Mouse (Mus musculus) intestine, postnatal 0 days (tissue): Measurements from ENCODE around the gene Fam129a. TPM values are rescaled to one million over a fixed set of nuclear protein-coding genes. Genes with fewer than 3 reads are reported as not detected.

ENCODE experiments used
- ATAC-seq: fragments of 200-750 bp; cut with Nextera tagmentation; 2 replicates; pipeline ENCODE4 v1.8.0; 2017; ENCODE audit warnings: mild to moderate bottlenecking, moderate TSS enrichment, moderate library complexity
- H3K27ac ChIP-seq: fragments of 300-500 bp; sonication (generic); 2 replicates; pipeline ENCODE4 v1.5.1; 2014; ENCODE audit warnings: mild to moderate bottlenecking, low read depth, low read length, moderate library complexity
- H3K27me3 ChIP-seq: fragments of 300-500 bp; sonication (generic); replicated peaks from 2 replicates; pipeline ENCODE4 v1.6.1; 2014; ENCODE audit warnings: low read length, mixed read lengths; ENCODE audit not compliant: control insufficient read depth, insufficient read depth
- H3K36me3 ChIP-seq: fragments of 300-500 bp; sonication (generic); 2 replicates; pipeline ENCODE4 v1.6.1; 2014; ENCODE audit warnings: mild to moderate bottlenecking, moderate library complexity; ENCODE audit not compliant: control insufficient read depth, insufficient read depth
- H3K4me1 ChIP-seq: fragments of 300-500 bp; sonication (generic); replicated peaks from 2 replicates; pipeline ENCODE4 v1.6.1; 2014; ENCODE audit warnings: antibody characterized with exemption, low read length, mixed read lengths; ENCODE audit not compliant: control insufficient read depth, insufficient read depth
- H3K4me2 ChIP-seq: fragments of 300-500 bp; sonication (generic); replicated peaks from 2 replicates; pipeline ENCODE4 v1.6.1; 2014; ENCODE audit warnings: low read depth, mild to moderate bottlenecking, moderate library complexity
- H3K4me3 ChIP-seq: fragments of 300-500 bp; sonication (generic); 2 replicates; pipeline ENCODE4 v1.5.1; 2014; ENCODE audit warnings: low read depth, low read length
- H3K9ac ChIP-seq: fragments of 300-500 bp; sonication (generic); 2 replicates; pipeline ENCODE4 v1.6.1; 2014; ENCODE audit warnings: mild to moderate bottlenecking, low read depth, low read length
- H3K9me3 ChIP-seq: fragments of 300-500 bp; sonication (generic); 2 replicates; pipeline ENCODE4 v1.6.1; 2016; ENCODE audit warnings: mixed run types; ENCODE audit not compliant: control insufficient read depth
- CTCF ChIP-seq: sonication (generic); IDR thresholded peaks from 2 replicates; pipeline ENCODE4 v1.5.1; 2016; ENCODE audit warnings: low read depth, mild to moderate bottlenecking, control low read depth, antibody characterized with exemption, moderate library complexity
- WGBS: fragments of 180-500 bp; shearing (Covaris S2); extraction: QIAGEN DNeasy Blood & Tissue Kit; methylation state at CpG from one replicate; pipeline ENCODE4 v1.1.7; 2014; 5-methylcytosine and 5-hydroxymethylcytosine counted together
- polyA plus RNA-seq: library from polyadenylated mRNA; unstranded; fragments of >200 nt; fragmentation: Nextera tagmentation; extraction: Ambion mirVana; gene quantifications from 2 replicates; pipeline ENCODE4 v1.2.1, GENCODE M21; 2015

Gene Fam129a
- polyA plus RNA-seq, 1 experiment from 2014 or later: 7.4 TPM

DNA sequence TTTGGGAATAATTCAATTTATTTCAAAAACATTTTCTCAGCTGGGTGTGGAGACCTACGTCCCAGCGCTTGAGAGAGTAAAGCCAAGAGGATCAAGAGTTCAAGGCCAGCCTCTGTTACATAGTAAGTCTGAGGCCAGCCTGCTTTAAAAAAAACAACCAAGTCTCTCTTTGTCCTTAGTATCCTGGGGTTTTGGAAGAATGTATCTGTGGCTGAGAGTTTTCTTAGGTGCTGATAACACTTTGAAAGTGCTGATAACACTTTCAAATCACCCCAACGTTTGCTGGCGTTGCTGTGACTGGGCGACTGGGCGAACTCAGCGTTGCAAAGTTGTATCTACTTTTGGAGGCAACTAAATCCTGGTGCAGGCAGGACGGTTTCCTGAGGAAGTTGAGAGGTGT, 88.7 kb downstream of the Fam129a start:
- no peak for TF ChIP-seq CTCF
- Histone ChIP-seq H3K4me1 (no peaks in the 10 kb centered on the region), H3K9ac (no peak overlapping the region), H3K36me3 (no peaks in the 10 kb centered on the region), H3K27ac (no peak overlapping the region), H3K4me3 (no peak overlapping the region), H3K9me3 (no peaks in the 10 kb centered on the region), H3K4me2 (no peak overlapping the region), H3K27me3 (no peaks in the 10 kb centered on the region; the same call in 1 of the 2 replicates)
- 61% methylated on average over 8 of the region's 8 CpGs for WGBS
- ATAC-seq: no peak

DNA sequence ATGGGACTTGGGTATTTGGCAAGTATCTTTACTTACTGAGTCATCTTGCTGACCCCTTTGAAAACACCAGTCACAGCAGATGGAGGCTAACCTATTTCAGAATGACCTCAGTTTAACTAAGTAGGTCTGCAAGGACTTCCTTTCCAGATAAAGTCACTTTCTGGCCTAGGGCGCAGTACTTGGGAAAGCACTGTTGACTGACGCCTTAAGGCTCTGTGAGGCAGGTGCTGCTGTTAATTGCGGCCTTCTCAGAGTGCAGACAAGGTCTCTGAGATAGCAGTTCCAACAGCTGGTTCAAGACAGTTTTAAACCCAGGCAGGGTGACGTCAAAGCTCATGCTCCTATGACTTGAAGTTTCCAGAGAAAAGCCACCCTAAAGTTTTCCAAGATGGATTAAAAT, 89.3 kb downstream of the Fam129a start:
- no peak overlapping the region for H3K4me2 ChIP-seq
- no peaks in the 10 kb centered on the region for H3K36me3 ChIP-seq
- no peaks in the 10 kb centered on the region for H3K4me1 ChIP-seq
- 73% methylated on average over 4 of the region's 4 CpGs for WGBS
- ATAC-seq: no peak
- no peak overlapping the region for H3K27ac ChIP-seq
- H3K9me3 ChIP-seq: no peaks in the 10 kb centered on the region
- H3K27me3 ChIP-seq: no peaks in the 10 kb centered on the region; the same call in 1 of the 2 replicates
- TF ChIP-seq CTCF: no peak
- H3K4me3 ChIP-seq: no peak overlapping the region
- no peak overlapping the region for H3K9ac ChIP-seq

DNA sequence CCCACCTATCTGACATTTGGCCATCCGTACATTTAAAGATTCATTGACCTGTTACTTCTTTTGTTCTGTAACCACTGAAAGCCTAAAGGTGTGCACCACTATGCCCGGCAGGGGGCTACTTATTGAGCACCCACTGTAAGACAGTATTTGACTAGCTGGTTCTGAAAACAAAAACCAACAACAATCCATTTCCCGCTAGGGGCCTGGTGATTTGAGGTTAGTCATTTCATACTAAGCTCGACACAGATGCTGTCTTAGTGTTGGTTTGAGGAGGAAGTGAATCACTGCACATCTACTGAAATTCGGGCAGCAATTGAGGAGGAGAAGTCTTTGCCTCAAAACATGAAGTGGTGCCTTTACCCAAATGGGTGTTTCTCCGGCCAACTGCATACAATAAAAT, 89.9 kb downstream of the Fam129a start:
- Histone ChIP-seq H3K9me3 (no peaks in the 10 kb centered on the region), H3K4me3 (no peak overlapping the region), H3K27ac (no peak overlapping the region), H3K4me1 (no peaks in the 10 kb centered on the region), H3K36me3 (no peaks in the 10 kb centered on the region), H3K4me2 (no peak overlapping the region), H3K27me3 (no peaks in the 10 kb centered on the region; the same call in 1 of the 2 replicates), H3K9ac (no peak overlapping the region)
- TF ChIP-seq CTCF: no peak
- ATAC-seq: no peak
- 89% methylated on average over 6 of the region's 6 CpGs for WGBS

DNA sequence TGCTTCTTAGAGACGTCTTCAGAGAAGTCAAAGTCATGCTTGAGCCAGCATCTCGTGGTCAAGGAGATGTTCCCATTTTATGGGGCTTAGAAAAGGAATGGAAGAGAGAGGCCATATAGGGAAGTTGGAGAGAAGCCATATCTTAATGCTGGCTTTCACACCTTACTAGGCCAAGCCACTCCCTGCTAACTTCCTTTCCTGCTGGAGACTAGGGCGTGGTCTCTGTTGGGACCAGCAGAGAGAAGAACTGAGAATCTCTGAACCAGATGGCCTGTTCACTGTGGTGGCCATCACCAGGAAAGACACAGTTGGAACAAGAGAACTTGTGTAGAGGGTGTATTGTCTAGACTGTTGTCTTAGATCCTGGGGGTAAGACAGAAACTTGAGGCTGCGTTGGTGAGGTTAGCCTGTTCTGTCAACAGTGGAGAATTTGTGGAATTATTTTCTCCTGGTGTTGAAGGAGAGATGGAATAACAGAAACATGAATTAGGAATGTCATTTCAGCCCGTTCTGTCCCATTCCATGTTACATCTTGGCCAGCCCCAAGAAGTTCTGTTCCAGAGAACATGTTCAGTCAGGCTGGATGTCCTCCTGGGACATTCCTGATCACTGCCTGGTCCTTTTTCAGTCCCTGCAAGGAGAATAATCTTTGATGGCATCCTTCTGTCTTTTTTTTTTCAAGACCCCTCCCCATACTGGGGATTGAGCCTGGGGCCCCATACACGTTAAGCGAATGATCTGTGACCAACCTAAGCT, 90.9 kb downstream of the Fam129a start:
- H3K27me3 ChIP-seq: no peaks in the 10 kb centered on the region; the same call in 1 of the 2 replicates
- no peak for TF ChIP-seq CTCF
- 73% methylated on average over 7 of the region's 7 CpGs for WGBS
- ATAC-seq: no peak
- no peaks in the 10 kb centered on the region for H3K36me3 ChIP-seq
- no peak overlapping the region for H3K27ac ChIP-seq
- H3K4me3 ChIP-seq: no peak overlapping the region
- no peaks in the 10 kb centered on the region for H3K9me3 ChIP-seq
- H3K4me2 ChIP-seq: no peak overlapping the region
- H3K9ac ChIP-seq: no peak overlapping the region
- no peaks in the 10 kb centered on the region for H3K4me1 ChIP-seq

DNA sequence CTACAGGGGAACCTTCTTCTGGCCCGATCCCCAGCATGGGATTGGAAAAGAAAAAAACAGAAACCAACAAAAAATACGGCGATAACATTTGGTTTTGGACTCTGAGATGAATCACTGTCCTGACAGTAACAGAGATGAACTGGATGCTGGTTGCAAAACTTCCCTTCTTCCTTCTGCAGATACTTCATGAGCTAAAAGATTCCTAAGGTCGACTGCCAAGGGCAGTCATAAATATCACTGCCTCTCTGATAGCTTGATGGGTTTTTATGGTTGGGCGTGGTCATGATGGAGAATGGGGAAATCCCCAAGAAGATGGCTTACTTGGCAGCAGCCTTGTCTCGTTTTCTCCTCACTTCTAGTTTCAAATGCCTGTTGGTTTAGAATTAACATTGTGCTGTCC, 92.0 kb downstream of the Fam129a start:
- no peak overlapping the region for H3K9ac ChIP-seq
- 57% methylated on average over 6 of the region's 6 CpGs for WGBS

DNA sequence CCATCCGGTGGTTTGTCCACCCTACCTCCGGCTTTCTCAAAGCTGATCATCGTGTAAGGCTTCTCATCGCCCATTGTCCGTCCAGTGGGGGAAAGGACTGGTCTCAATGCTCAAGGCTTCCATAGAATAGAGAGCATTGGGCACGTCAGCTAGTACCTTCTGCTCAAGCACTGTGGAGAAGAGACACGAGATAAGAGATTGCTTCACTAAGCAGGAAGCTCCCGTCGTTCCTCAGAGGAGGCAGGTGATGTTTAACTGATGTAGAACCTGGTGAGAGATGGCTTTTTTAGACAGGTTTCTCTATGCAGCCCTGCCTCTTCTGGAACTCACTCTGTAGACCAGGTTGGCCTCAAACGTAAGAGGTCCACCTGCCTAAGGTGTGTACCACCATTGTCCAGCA, 93.4 kb downstream of the Fam129a start:
- H3K27me3 ChIP-seq: no peaks in the 10 kb centered on the region; the same call in 1 of the 2 replicates
- H3K36me3 ChIP-seq: no peaks in the 10 kb centered on the region
- H3K4me3 ChIP-seq: no peak overlapping the region
- no peak for ATAC-seq
- no peak for TF ChIP-seq CTCF
- no peak overlapping the region for H3K9ac ChIP-seq
- H3K4me2 ChIP-seq: no peak overlapping the region
- H3K9me3 ChIP-seq: no peaks in the 10 kb centered on the region
- WGBS: 82% methylated on average over 10 of the region's 10 CpGs
- no peak overlapping the region for H3K27ac ChIP-seq
- H3K4me1 ChIP-seq: no peaks in the 10 kb centered on the region

More for the DNA sequence above, 92.0 kb downstream of the Fam129a start:
- no peak for ATAC-seq
- H3K9me3 ChIP-seq: no peaks in the 10 kb centered on the region
- H3K4me3 ChIP-seq: no peak overlapping the region
- no peaks in the 10 kb centered on the region for H3K36me3 ChIP-seq
- H3K27me3 ChIP-seq: no peaks in the 10 kb centered on the region; the same call in 1 of the 2 replicates
- H3K4me1 ChIP-seq: no peaks in the 10 kb centered on the region
- no peak overlapping the region for H3K4me2 ChIP-seq
- H3K27ac ChIP-seq: no peak overlapping the region
- TF ChIP-seq CTCF: no peak
